Mouse (Mus musculus) neural tube, embryonic 13.5 days (tissue): ENCODE results near the gene Pgm2l1. TPM values are rescaled to one million over a fixed set of nuclear protein-coding genes. Genes with fewer than 3 reads are reported as not detected.

Experiments
- ATAC-seq: fragments of 200-750 bp; cut with Nextera tagmentation; 2 replicates; pipeline ENCODE4 v1.8.0; 2017; ENCODE audit warnings: low read depth, mild to moderate bottlenecking, moderate TSS enrichment, moderate library complexity
- H3K27ac ChIP-seq: fragments of 300-500 bp; sonication (generic); replicated peaks from 2 replicates; pipeline ENCODE4 v1.5.1; 2015; ENCODE audit warnings: moderate library complexity, mild to moderate bottlenecking, inconsistent platforms
- H3K27me3 ChIP-seq: fragments of 300-500 bp; sonication (generic); 2 replicates; pipeline ENCODE4 v1.6.1; 2015; ENCODE audit warnings: mild to moderate bottlenecking, inconsistent platforms
- H3K36me3 ChIP-seq: fragments of 300-500 bp; sonication (generic); 2 replicates; pipeline ENCODE4 v1.6.1; 2015; ENCODE audit warnings: mild to moderate bottlenecking, inconsistent platforms
- H3K4me1 ChIP-seq: fragments of 300-500 bp; sonication (generic); replicated peaks from 2 replicates; pipeline ENCODE4 v1.6.1; 2015; ENCODE audit warnings: inconsistent platforms
- H3K4me2 ChIP-seq: fragments of 300-500 bp; sonication (generic); 2 replicates; pipeline ENCODE4 v1.6.1; 2015; ENCODE audit warnings: inconsistent platforms, mild to moderate bottlenecking, moderate library complexity
- H3K4me3 ChIP-seq: fragments of 300-500 bp; sonication (generic); 2 replicates; pipeline ENCODE4 v1.5.1; 2015; ENCODE audit warnings: mild to moderate bottlenecking, inconsistent platforms
- H3K9ac ChIP-seq: fragments of 300-500 bp; sonication (generic); 2 replicates; pipeline ENCODE4 v1.6.1; 2015; ENCODE audit warnings: moderate library complexity, mild to moderate bottlenecking, inconsistent platforms
- H3K9me3 ChIP-seq: fragments of 300-500 bp; sonication (generic); 2 replicates; pipeline ENCODE4 v1.6.1; 2016; ENCODE audit warnings: inconsistent platforms
- WGBS: fragments of 180-500 bp; shearing (Covaris S2); methylation state at CpG from one replicate; pipeline ENCODE4 v1.1.7; 2015; 5-methylcytosine and 5-hydroxymethylcytosine counted together
- polyA plus RNA-seq: library from polyadenylated mRNA; unstranded; fragments of >200 nt; fragmentation: Nextera tagmentation; extraction: Ambion mirVana; gene quantifications from 2 replicates; pipeline ENCODE4 v1.2.1, GENCODE M21; 2015

Pgm2l1 gene
- polyA plus RNA-seq, 1 experiment from 2014 or later, result 20.5 TPM

- no peak overlapping the region for H3K4me2 ChIP-seq
- no peak overlapping the region for H3K4me3 ChIP-seq
- no peak for ATAC-seq
- no peaks in the 10 kb centered on the region for H3K9me3 ChIP-seq
- no peaks in the 10 kb centered on the region for H3K27me3 ChIP-seq
- H3K36me3 ChIP-seq, result no peaks in the 10 kb centered on the region
- WGBS, result 94% methylated on average over 9 of the region's 9 CpGs
- no peak overlapping the region for H3K9ac ChIP-seq
- peaks cover 36% of the 10 kb centered on the region for H3K4me1 ChIP-seq
- no peak overlapping the region for H3K27ac ChIP-seq
These were observed 78.7 kb downstream of the Pgm2l1 start for GRCm38 (mm10) chr7:100305894-100306293.

- ATAC-seq, result peak; percentile 89
- H3K9me3 ChIP-seq, result no peaks in the 10 kb centered on the region
- no peaks in the 10 kb centered on the region for H3K36me3 ChIP-seq
- 47% methylated on average over 6 of the region's 6 CpGs for WGBS
- H3K4me2 ChIP-seq, result no peak overlapping the region
- H3K4me1 ChIP-seq, result peaks cover 42% of the 10 kb centered on the region
- H3K4me3 ChIP-seq, result no peak overlapping the region
- H3K9ac ChIP-seq, result no peak overlapping the region
- peak overlapping the region; percentile 83 for H3K27ac ChIP-seq
- H3K27me3 ChIP-seq, result no peaks in the 10 kb centered on the region
These were observed 80.9 kb downstream of the Pgm2l1 start for GRCm38 (mm10) chr7:100307872-100308653.

DNA sequence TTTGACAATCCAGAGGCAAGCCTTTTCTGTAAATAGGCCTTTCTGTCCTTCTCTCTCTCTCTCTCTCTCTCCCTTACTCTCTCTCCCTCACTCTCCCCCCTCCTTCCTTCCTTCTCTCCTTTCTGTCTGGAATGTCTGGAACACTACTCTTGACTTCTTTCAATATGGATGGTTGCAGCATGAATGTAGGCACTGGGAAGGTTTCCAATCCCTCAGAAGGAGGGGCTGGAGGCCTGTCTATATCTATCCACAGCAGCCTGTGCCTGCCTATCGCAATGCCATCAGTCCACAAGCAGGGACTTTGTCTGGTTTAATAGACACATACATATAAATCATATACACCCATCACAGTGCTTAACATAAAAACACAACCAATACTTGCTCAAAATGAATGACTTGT lies 82.0 kb downstream of the Pgm2l1 start:
- no peak overlapping the region for H3K4me3 ChIP-seq
- no peaks in the 10 kb centered on the region for H3K27me3 ChIP-seq
- H3K4me2 ChIP-seq, result no peak overlapping the region
- no peak overlapping the region for H3K9ac ChIP-seq
- peak overlapping the region; percentile 53 for H3K27ac ChIP-seq
- 27% methylated on average over 1 of the region's 1 CpGs for WGBS
- ATAC-seq, result no peak; the same call in 1 of the 2 replicates
- H3K4me1 ChIP-seq, result peaks cover 42% of the 10 kb centered on the region
- H3K36me3 ChIP-seq, result no peaks in the 10 kb centered on the region
- no peaks in the 10 kb centered on the region for H3K9me3 ChIP-seq

DNA sequence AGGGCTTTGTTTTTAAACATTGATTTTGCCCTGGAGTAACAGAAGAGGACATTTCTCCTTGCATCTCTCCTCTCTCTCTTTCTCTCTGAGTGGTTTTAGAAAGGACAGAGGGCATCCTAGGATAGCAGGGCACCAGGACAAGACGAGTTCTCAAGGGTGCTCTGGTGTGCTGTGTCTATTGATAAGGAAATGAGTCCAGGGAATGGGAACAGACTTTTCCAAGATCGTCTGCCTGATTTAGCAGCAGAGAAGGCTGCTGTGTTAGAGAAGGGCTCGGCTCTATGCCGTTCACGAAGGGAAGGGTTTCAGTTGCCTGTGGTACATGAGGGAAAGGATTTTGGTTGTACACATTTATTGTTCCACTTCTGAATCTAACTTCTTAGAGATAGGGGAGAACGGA lies 82.5 kb downstream of the Pgm2l1 start:
- Histone ChIP-seq H3K4me3 (no peak overlapping the region), H3K9me3 (no peaks in the 10 kb centered on the region), H3K9ac (0 out of 2 replicates have a peak overlapping the region, but pooled peaks have one; percentile 23), H3K36me3 (no peaks in the 10 kb centered on the region), H3K4me1 (peaks cover 42% of the 10 kb centered on the region), H3K27me3 (no peaks in the 10 kb centered on the region), H3K4me2 (no peak overlapping the region), H3K27ac (peak overlapping the region; percentile 53)
- 43% methylated on average over 6 of the region's 6 CpGs for WGBS
- no peak for ATAC-seq

GRCm38 (mm10) chr7:100310290-100310689 lies 83.1 kb downstream of the Pgm2l1 start:
- Histone ChIP-seq H3K36me3 (no peaks in the 10 kb centered on the region), H3K4me1 (peaks cover 42% of the 10 kb centered on the region), H3K9ac (0 out of 2 replicates have a peak overlapping the region, but pooled peaks have one; percentile 23), H3K4me3 (no peak overlapping the region), H3K4me2 (no peak overlapping the region), H3K27ac (peak overlapping the region; percentile 53), H3K9me3 (no peaks in the 10 kb centered on the region), H3K27me3 (no peaks in the 10 kb centered on the region)
- no peak for ATAC-seq
- 73% methylated on average over 12 of the region's 12 CpGs for WGBS

DNA sequence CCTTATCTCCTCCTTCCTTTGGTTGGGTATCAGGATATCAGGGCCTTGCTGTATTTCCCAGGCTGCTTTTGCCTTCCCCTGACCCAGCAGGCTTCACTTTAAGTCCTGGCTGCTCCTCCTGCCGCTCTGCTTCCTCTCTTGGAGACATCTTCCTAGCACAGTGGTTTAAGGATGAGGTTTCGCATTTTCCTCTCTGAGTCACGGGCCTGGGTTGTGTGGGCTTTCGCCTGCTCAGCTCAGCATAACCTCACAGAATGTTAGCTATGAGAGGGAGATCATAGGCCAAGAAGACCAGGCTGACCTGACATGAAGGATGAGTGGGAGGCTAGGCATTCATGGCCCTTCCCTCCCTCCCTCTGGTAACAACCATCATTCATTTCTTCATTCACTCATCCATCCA lies 85.5 kb downstream of the Pgm2l1 start:
- H3K9me3 ChIP-seq, result no peaks in the 10 kb centered on the region
- peaks cover 6% of the 10 kb centered on the region; the same call in 1 of the 2 replicates for H3K36me3 ChIP-seq
- peaks cover 37% of the 10 kb centered on the region for H3K4me1 ChIP-seq
- no peak overlapping the region for H3K27ac ChIP-seq
- no peak overlapping the region for H3K9ac ChIP-seq
- 90% methylated on average over 4 of the region's 4 CpGs for WGBS
- H3K27me3 ChIP-seq, result no peaks in the 10 kb centered on the region
- H3K4me2 ChIP-seq, result no peak overlapping the region
- ATAC-seq, result no peak
- H3K4me3 ChIP-seq, result no peak overlapping the region

- Histone ChIP-seq H3K36me3 (peaks cover 14% of the 10 kb centered on the region), H3K4me3 (no peak overlapping the region), H3K27me3 (no peaks in the 10 kb centered on the region), H3K9ac (no peak overlapping the region), H3K4me1 (no peaks in the 10 kb centered on the region), H3K27ac (no peak overlapping the region), H3K9me3 (no peaks in the 10 kb centered on the region), H3K4me2 (no peak overlapping the region)
- WGBS, result 96% methylated on average over 8 of the region's 8 CpGs
- no peak for ATAC-seq
These were observed 89.7 kb downstream of the Pgm2l1 start for GRCm38 (mm10) chr7:100316924-100317323.

GRCm38 (mm10) chr7:100317534-100317933 lies 90.3 kb downstream of the Pgm2l1 start:
- H3K27ac ChIP-seq, result no peak overlapping the region
- peaks cover 14% of the 10 kb centered on the region for H3K36me3 ChIP-seq
- no peak overlapping the region for H3K4me3 ChIP-seq
- no peaks in the 10 kb centered on the region for H3K4me1 ChIP-seq
- no peak overlapping the region for H3K4me2 ChIP-seq
- no peak overlapping the region for H3K9ac ChIP-seq
- WGBS, result 98% methylated on average over 5 of the region's 5 CpGs
- no peaks in the 10 kb centered on the region for H3K9me3 ChIP-seq
- ATAC-seq, result no peak
- H3K27me3 ChIP-seq, result no peaks in the 10 kb centered on the region

GRCm38 (mm10) chr7:100323721-100324120 lies 96.5 kb downstream of the Pgm2l1 start:
- Histone ChIP-seq H3K4me1 (no peaks in the 10 kb centered on the region), H3K4me3 (no peak overlapping the region), H3K4me2 (no peak overlapping the region), H3K36me3 (peaks cover 46% of the 10 kb centered on the region), H3K9me3 (no peaks in the 10 kb centered on the region), H3K27ac (no peak overlapping the region), H3K27me3 (no peaks in the 10 kb centered on the region), H3K9ac (no peak overlapping the region)
- ATAC-seq, result no peak
- 92% methylated on average over 3 of the region's 3 CpGs for WGBS

GRCm38 (mm10) chr7:100325482-100325881 lies 98.3 kb downstream of the Pgm2l1 start:
- H3K9me3 ChIP-seq, result no peaks in the 10 kb centered on the region
- 78% methylated on average over 6 of the region's 6 CpGs for WGBS
- H3K36me3 ChIP-seq, result peaks cover 56% of the 10 kb centered on the region
- no peaks in the 10 kb centered on the region for H3K27me3 ChIP-seq
- H3K4me2 ChIP-seq, result no peak overlapping the region
- no peaks in the 10 kb centered on the region for H3K4me1 ChIP-seq
- H3K27ac ChIP-seq, result no peak overlapping the region
- H3K4me3 ChIP-seq, result no peak overlapping the region
- no peak for ATAC-seq
- no peak overlapping the region for H3K9ac ChIP-seq

- Histone ChIP-seq H3K4me2 (no peak overlapping the region), H3K4me3 (no peak overlapping the region), H3K9me3 (no peaks in the 10 kb centered on the region), H3K36me3 (peaks cover 72% of the 10 kb centered on the region), H3K9ac (no peak overlapping the region), H3K27ac (no peak overlapping the region), H3K27me3 (no peaks in the 10 kb centered on the region), H3K4me1 (no peaks in the 10 kb centered on the region)
- 86% methylated on average over 7 of the region's 7 CpGs for WGBS
- no peak for ATAC-seq
These were observed 100.3 kb downstream of the Pgm2l1 start for GRCm38 (mm10) chr7:100327514-100327913.
